ENCODE assay signal across 11 mouse cellular contexts in the genomic region with DNA sequence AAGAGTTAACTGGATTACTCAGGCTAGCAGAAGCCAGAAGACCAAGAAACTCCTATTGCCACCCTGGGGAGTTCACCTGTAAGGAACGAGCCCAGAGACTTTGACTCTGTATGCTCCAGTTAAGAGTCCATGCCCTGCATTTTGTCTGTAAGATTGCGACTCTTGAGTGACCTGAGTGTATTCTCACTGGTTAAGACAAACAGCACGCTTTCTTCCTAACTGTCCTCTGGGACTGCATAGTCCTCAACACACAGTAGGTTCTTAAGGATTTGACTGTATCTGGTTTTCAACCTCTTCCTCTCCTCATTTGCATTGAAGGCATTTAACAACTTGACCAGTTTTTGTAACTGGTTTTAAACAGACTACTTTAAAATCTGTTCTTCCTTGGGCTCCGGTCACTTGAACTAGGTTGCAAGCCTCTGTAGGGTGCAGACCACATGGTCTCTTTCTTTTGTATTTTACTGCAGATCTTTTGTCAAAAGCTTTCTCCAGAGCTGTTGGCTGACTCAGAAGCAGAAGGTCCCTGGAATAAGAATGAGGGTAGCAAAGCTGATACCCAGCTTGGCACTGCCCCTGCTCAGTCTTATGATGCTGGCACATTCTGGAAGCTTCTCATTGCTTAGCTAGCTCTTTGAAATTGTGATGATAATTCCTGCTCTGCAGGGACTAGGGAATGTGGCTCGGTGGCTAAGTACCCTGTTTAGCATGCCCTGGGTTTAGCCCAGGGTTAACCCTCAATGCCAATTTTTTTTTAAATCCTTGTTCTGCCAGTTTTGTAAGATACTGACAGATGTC. TPM values are rescaled to one million over a fixed set of nuclear protein-coding genes. Genes with fewer than 3 reads are reported as not detected.
A peak's percentile ranks its signal among the peaks of the same experiment; 100 is the strongest.
DNase-seq lines count a peak whose midpoint lies in the region; ATAC-seq lines count a peak whose summit lies in the region.
"Had no signal": no experiment of that assay in that cellular context is flagged by ENCODE, and none has a peak within 500 bp of the region (broad histone marks: within the 10 kb centered on the region; RNA-seq: fewer than 3 reads in every experiment).

No protein-coding gene starts in this region.

- no peaks in the 10 kb centered on the region for H3K9me3 ChIP-seq in hindbrain, embryonic 13.5 days
- no peaks in the 10 kb centered on the region for H3K9me3 ChIP-seq in hindbrain, embryonic 10.5 days
- no peaks in the 10 kb centered on the region for H3K9me3 ChIP-seq in midbrain, embryonic 13.5 days
- no peaks in the 10 kb centered on the region for H3K9me3 ChIP-seq in limb, embryonic 10.5 days (replicated peaks)
- H3K9me3 ChIP-seq: intestine, embryonic 15.5 days had no signal

- 0 out of 2 replicates have a peak, but pooled peaks have one; percentile 33 for ATAC-seq in hindbrain, embryonic 13.5 days (ENCODE audit: low FRiP score)
- peak; percentile 40; the same call in 1 of the 2 replicates for ATAC-seq in midbrain, embryonic 13.5 days
- ATAC-seq in megakaryocyte, adult 5-6 weeks (ENCODE audit: poor library complexity, severe bottlenecking): no peak
- ATAC-seq: liver, postnatal 0 days had no signal

- peaks cover 12% of the 10 kb centered on the region for H3K4me1 ChIP-seq in hindbrain, embryonic 13.5 days (replicated peaks)
- peaks cover 11% of the 10 kb centered on the region; the same call in 1 of the 2 replicates for H3K4me1 ChIP-seq in hindbrain, embryonic 10.5 days (replicated peaks)
- peaks cover 19% of the 10 kb centered on the region for H3K4me1 ChIP-seq in midbrain, embryonic 13.5 days (replicated peaks)
- H3K4me1 ChIP-seq in limb, embryonic 10.5 days: no peaks in the 10 kb centered on the region
- H3K4me1 ChIP-seq: intestine, embryonic 15.5 days had no signal

- H3K9ac ChIP-seq in hindbrain, embryonic 13.5 days: no peak overlapping the region
- H3K9ac ChIP-seq in midbrain, embryonic 13.5 days (replicated peaks): no peak overlapping the region
- H3K9ac ChIP-seq: intestine, embryonic 15.5 days; liver, postnatal 0 days had no signal

- WGBS in hindbrain, embryonic 13.5 days: 66% methylated on average over 5 of the region's 5 CpGs
- 65% methylated on average over 5 of the region's 5 CpGs for WGBS in hindbrain, embryonic 10.5 days
- WGBS in midbrain, embryonic 13.5 days: 67% methylated on average over 5 of the region's 5 CpGs
- WGBS in limb, embryonic 10.5 days: 83% methylated on average over 5 of the region's 5 CpGs

- 0 out of 2 replicates have a peak overlapping the region, but pooled peaks have one; percentile 2 for H3K27ac ChIP-seq in hindbrain, embryonic 13.5 days
- no peak overlapping the region for H3K27ac ChIP-seq in hindbrain, embryonic 10.5 days
- H3K27ac ChIP-seq in midbrain, embryonic 13.5 days: no peak overlapping the region
- H3K27ac ChIP-seq in limb, embryonic 10.5 days: no peak overlapping the region
- H3K27ac ChIP-seq: intestine, embryonic 15.5 days had no signal

- no peaks in the 10 kb centered on the region for H3K36me3 ChIP-seq in hindbrain, embryonic 13.5 days
- H3K36me3 ChIP-seq in hindbrain, embryonic 10.5 days: peaks cover 11% of the 10 kb centered on the region; the same call in 1 of the 2 replicates
- 0 out of 2 replicates have a peak, but pooled peaks cover 2% of the 10 kb centered on the region for H3K36me3 ChIP-seq in midbrain, embryonic 13.5 days
- H3K36me3 ChIP-seq in limb, embryonic 10.5 days: no peaks in the 10 kb centered on the region
- H3K36me3 ChIP-seq: intestine, embryonic 15.5 days had no signal

- H3K4me3 ChIP-seq in hindbrain, embryonic 13.5 days: no peak overlapping the region
- H3K4me3 ChIP-seq in hindbrain, embryonic 10.5 days: no peak overlapping the region
- no peak overlapping the region for H3K4me3 ChIP-seq in midbrain, embryonic 13.5 days (replicated peaks)
- no peak overlapping the region for H3K4me3 ChIP-seq in limb, embryonic 10.5 days
- H3K4me3 ChIP-seq: intestine, embryonic 15.5 days had no signal

- H3K27me3 ChIP-seq in hindbrain, embryonic 13.5 days: no peaks in the 10 kb centered on the region
- no peaks in the 10 kb centered on the region for H3K27me3 ChIP-seq in hindbrain, embryonic 10.5 days (ENCODE audit: insufficient read depth, poor library complexity, severe bottlenecking)
- no peaks in the 10 kb centered on the region for H3K27me3 ChIP-seq in midbrain, embryonic 13.5 days
- H3K27me3 ChIP-seq in limb, embryonic 10.5 days (ENCODE audit: low read depth, poor library complexity, severe bottlenecking): no peaks in the 10 kb centered on the region
- H3K27me3 ChIP-seq: intestine, embryonic 15.5 days had no signal

- DNase-seq in hindbrain, embryonic 10.5 days (ENCODE audit: low spot score): no peak
- DNase-seq in brain, adult 2 months (ENCODE audit: low read depth, low spot score): peak; percentile 82
- peak; percentile 41 to 46 for DNase-seq in frontal cortex, postnatal 10 days (ENCODE audit: low spot score in 2 of 2)
- DNase-seq in thymus, postnatal 36 days: no peak
- no peak for DNase-seq in limb, embryonic 10.5 days (ENCODE audit: low spot score)
- DNase-seq: liver, postnatal 0 days; retina, postnatal 1 day had no signal

- no peak overlapping the region for H3K4me2 ChIP-seq in hindbrain, embryonic 13.5 days
- no peak overlapping the region for H3K4me2 ChIP-seq in midbrain, embryonic 13.5 days (replicated peaks)
- H3K4me2 ChIP-seq: intestine, embryonic 15.5 days had no signal

RNA-seq across cellular contexts. Expression of a gene that starts 20.5 kb away (rescaled TPM):
- 7.5 and 8.3 TPM in 2 replicates for polyA plus RNA-seq in hindbrain, embryonic 13.5 days (2015; fragmentation: Nextera tagmentation; extraction: Ambion mirVana)
- 6.1 and 8.0 TPM in 2 replicates for polyA plus RNA-seq in hindbrain, embryonic 10.5 days (2016; fragmentation: Nextera tagmentation; extraction: Ambion mirVana)
- polyA plus RNA-seq in midbrain, embryonic 13.5 days (2015; fragmentation: Nextera tagmentation; extraction: Ambion mirVana): 9.9 and 11.3 TPM in 2 replicates
- 0.73 and 1.2 TPM in 2 replicates for polyA plus RNA-seq in limb, embryonic 10.5 days (2016; fragmentation: Nextera tagmentation; extraction: Ambion mirVana)
- not detected in 2 replicates for total RNA-seq in megakaryocyte, adult 5-6 weeks (2015)
- total RNA-seq in megakaryocyte, adult 5-6 weeks (2017): not detected in 2 replicates

Comparison
In these comparisons a context has a peak if more than half of its experiments do, and no peak if none do; other contexts are left out.
1. DNase-seq: peak in brain, adult 2 months (single experiment) and frontal cortex, postnatal 10 days (2 of 2); none in hindbrain, embryonic 10.5 days (single experiment), thymus, postnatal 36 days (0 of 2) and limb, embryonic 10.5 days (single experiment).